Mouse (Mus musculus) liver, embryonic 14.5 days (tissue): Measurements from ENCODE around the gene Grpel1. TPM values are rescaled to one million over a fixed set of nuclear protein-coding genes. Genes with fewer than 3 reads are reported as not detected.

ENCODE experiments used
- ATAC-seq: fragments of 200-750 bp; cut with Nextera tagmentation; 2 replicates; pipeline ENCODE4 v1.8.0; 2017; ENCODE audit warnings: moderate number of reproducible peaks, mild to moderate bottlenecking, moderate library complexity; ENCODE audit not compliant: insufficient read depth
- DNase-seq, 3 experiments: peaks; one replicate each; pipeline ENCODE4 v3.0.0-alpha.2; 2012 to 2013; ENCODE audit warnings: low read depth in 3 of 3, low spot score in 3 of 3
- H3K27ac ChIP-seq: fragments of 300-500 bp; sonication (generic); 2 replicates; pipeline ENCODE4 v1.5.1; 2014; ENCODE audit warnings: moderate library complexity, mild to moderate bottlenecking, control low read depth, inconsistent platforms
- H3K27me3 ChIP-seq: fragments of 300-500 bp; sonication (generic); 2 replicates; pipeline ENCODE4 v1.6.1; 2014; ENCODE audit warnings: mild to moderate bottlenecking, low read length, moderate library complexity; ENCODE audit not compliant: control insufficient read depth, insufficient read depth
- H3K36me3 ChIP-seq: fragments of 300-500 bp; sonication (generic); replicated peaks from 2 replicates; pipeline ENCODE4 v1.6.1; 2014; ENCODE audit warnings: low read depth; ENCODE audit not compliant: control insufficient read depth, insufficient read depth
- H3K4me1 ChIP-seq, 2 experiments: fragments of 200-500 bp in 1 of 2; fragments of 300-500 bp in 1 of 2; sonication (generic) in 1 of 2; replicated peaks; 2 replicates each; pipeline ENCODE4 v1.6.1; 2012 to 2014; ENCODE audit warnings: antibody characterized with exemption in 1 of 2, inconsistent platforms in 1 of 2, low read length in 1 of 2; ENCODE audit not compliant: control insufficient read depth in 2 of 2, insufficient read depth in 2 of 2
- H3K4me2 ChIP-seq: fragments of 300-500 bp; sonication (generic); 2 replicates; pipeline ENCODE4 v1.6.1; 2014; ENCODE audit warnings: low read depth, mild to moderate bottlenecking, control low read depth, moderate library complexity
- H3K4me3 ChIP-seq, 2 experiments: fragments of 200-500 bp in 1 of 2; fragments of 300-500 bp in 1 of 2; sonication (generic) in 1 of 2; 2 replicates each; pipeline ENCODE4 v1.5.1; 2012 to 2014; ENCODE audit warnings: low read depth in 2 of 2, low read length in 2 of 2, mild to moderate bottlenecking in 2 of 2, control low read depth in 1 of 2, inconsistent platforms in 1 of 2, moderate library complexity in 1 of 2; ENCODE audit not compliant: insufficient read depth in 1 of 2
- H3K9ac ChIP-seq: fragments of 300-500 bp; sonication (generic); replicated peaks from 2 replicates; pipeline ENCODE4 v1.6.1; 2014; ENCODE audit warnings: mild to moderate bottlenecking, control low read depth, moderate library complexity
- H3K9me3 ChIP-seq: fragments of 300-500 bp; sonication (generic); 2 replicates; pipeline ENCODE4 v1.6.1; 2016; ENCODE audit warnings: low read length, mixed read lengths; ENCODE audit not compliant: control insufficient read depth
- CTCF ChIP-seq: IDR thresholded peaks from 2 replicates; pipeline ENCODE4 v1.5.1; 2016; ENCODE audit warnings: antibody characterized with exemption, low read depth, control low read depth
- EP300 ChIP-seq: IDR thresholded peaks from 2 replicates; pipeline ENCODE4 v1.6.1; 2016; ENCODE audit warnings: antibody characterized with exemption, low read depth
- WGBS: fragments of 180-500 bp; shearing (Covaris S2); extraction: QIAGEN DNeasy Blood & Tissue Kit; methylation state at CpG from one replicate; pipeline ENCODE4 v1.1.7; 2014; ENCODE audit not compliant: insufficient replicate concordance; 5-methylcytosine and 5-hydroxymethylcytosine counted together
- polyA plus RNA-seq, 2 experiments: library from polyadenylated mRNA; depleted of rRNA in 1 of 2; stranded (reverse) in 1 of 2; unstranded in 1 of 2; fragments of >200 nt; fragmentation: Nextera tagmentation in 1 of 2; extraction: Ambion mirVana in 1 of 2; gene quantifications; 2 replicates each; pipeline versions ENCODE4 v1.2.1 to v1.2.3; 2012 to 2014

Gene Grpel1
- polyA plus RNA-seq, 2 experiments, result 16.8 to 42.4 TPM

- no peak overlapping the region for H3K4me3 ChIP-seq
- H3K36me3 ChIP-seq, result peaks cover 7% of the 10 kb centered on the region; the same call in 1 of the 2 replicates
- no peaks in the 10 kb centered on the region for H3K27me3 ChIP-seq
- H3K27ac ChIP-seq, result no peak overlapping the region
- ATAC-seq (no peak), DNase-seq (no peak)
- no peak overlapping the region for H3K4me2 ChIP-seq
- H3K9me3 ChIP-seq, result no peaks in the 10 kb centered on the region
- H3K9ac ChIP-seq, result no peak overlapping the region
- no peaks in the 10 kb centered on the region for H3K4me1 ChIP-seq
- WGBS, result 81% methylated on average over 6 of the region's 6 CpGs
- TF ChIP-seq EP300, result no peak
- no peak for TF ChIP-seq CTCF
Measured at GRCm38 (mm10) chr5:36493919-36494318, 29.1 kb downstream of the Grpel1 start.

GRCm38 (mm10) chr5:36494709-36495108, 29.9 kb downstream of the Grpel1 start:
- Histone ChIP-seq H3K9ac (no peak overlapping the region), H3K9me3 (no peaks in the 10 kb centered on the region), H3K27me3 (no peaks in the 10 kb centered on the region), H3K4me3 (no peak overlapping the region), H3K4me1 (no peaks in the 10 kb centered on the region), H3K4me2 (no peak overlapping the region), H3K36me3 (peaks cover 7% of the 10 kb centered on the region; the same call in 1 of the 2 replicates), H3K27ac (no peak overlapping the region)
- no peak for ATAC-seq
- WGBS, result 86% methylated on average over 9 of the region's 9 CpGs
- DNase-seq, result no peak
- TF ChIP-seq EP300 (no peak), CTCF (no peak)

- Histone ChIP-seq H3K9me3 (no peaks in the 10 kb centered on the region), H3K27me3 (no peaks in the 10 kb centered on the region), H3K4me1 (no peaks in the 10 kb centered on the region), H3K9ac (no peak overlapping the region), H3K4me3 (no peak overlapping the region), H3K4me2 (no peak overlapping the region), H3K36me3 (no peaks in the 10 kb centered on the region; the same call in 1 of the 2 replicates), H3K27ac (no peak overlapping the region)
- WGBS, result 83% methylated on average over 7 of the region's 7 CpGs
- no peak for TF ChIP-seq CTCF
- no peak for TF ChIP-seq EP300
- ATAC-seq (no peak), DNase-seq (no peak)
Measured at GRCm38 (mm10) chr5:36505235-36505634, 40.4 kb downstream of the Grpel1 start.

- Histone ChIP-seq H3K27me3 (no peaks in the 10 kb centered on the region), H3K9me3 (no peaks in the 10 kb centered on the region), H3K4me1 (no peaks in the 10 kb centered on the region), H3K9ac (no peak overlapping the region), H3K36me3 (no peaks in the 10 kb centered on the region; the same call in 1 of the 2 replicates), H3K4me3 (no peak overlapping the region), H3K4me2 (no peak overlapping the region), H3K27ac (no peak overlapping the region)
- 65% methylated on average over 5 of the region's 5 CpGs for WGBS
- DNase-seq, result no peak
- no peak for ATAC-seq
- TF ChIP-seq EP300, result no peak
- no peak for TF ChIP-seq CTCF
Measured at GRCm38 (mm10) chr5:36505643-36506042, 40.8 kb downstream of the Grpel1 start.

- ATAC-seq, result no peak
- WGBS, result 84% methylated on average over 10 of the region's 10 CpGs
- Histone ChIP-seq H3K9me3 (no peaks in the 10 kb centered on the region), H3K9ac (no peak overlapping the region), H3K27ac (no peak overlapping the region), H3K4me1 (no peaks in the 10 kb centered on the region), H3K4me3 (no peak overlapping the region), H3K36me3 (no peaks in the 10 kb centered on the region; the same call in 1 of the 2 replicates), H3K27me3 (no peaks in the 10 kb centered on the region), H3K4me2 (no peak overlapping the region)
- no peak for TF ChIP-seq EP300
- TF ChIP-seq CTCF, result no peak
- DNase-seq, result no peak
Measured at GRCm38 (mm10) chr5:36508351-36508750, 43.6 kb downstream of the Grpel1 start.

GRCm38 (mm10) chr5:36510956-36511355, 46.2 kb downstream of the Grpel1 start:
- TF ChIP-seq CTCF (no peak), EP300 (no peak)
- no peaks in the 10 kb centered on the region for H3K9me3 ChIP-seq
- WGBS, result 81% methylated on average over 2 of the region's 2 CpGs

More at GRCm38 (mm10) chr5:36510956-36511355, 46.2 kb downstream of the Grpel1 start:
- Histone ChIP-seq H3K4me2 (no peak overlapping the region), H3K36me3 (no peaks in the 10 kb centered on the region; the same call in none of the 2 replicates), H3K9ac (no peak overlapping the region), H3K27me3 (no peaks in the 10 kb centered on the region), H3K27ac (no peak overlapping the region), H3K4me3 (no peak overlapping the region), H3K4me1 (no peaks in the 10 kb centered on the region)
- ATAC-seq (no peak), DNase-seq (no peak)
